Mouse (Mus musculus) intestine, embryonic 14.5 days (tissue): ENCODE measurements at regions not wholly inside any gene's neighbourhood (a gene's known extent, or its start where the extent isn't known, plus 50 kb on each side); places are given as distances from the start of the nearest gene placed in this dataset.

Source experiments
- ATAC-seq: fragments of 200-750 bp; cut with Nextera tagmentation; replicated peaks from 2 replicates; pipeline ENCODE4 v1.8.0; 2017; ENCODE audit warnings: low read depth, moderate number of reproducible peaks, moderate TSS enrichment, moderate library complexity; ENCODE audit not compliant: low FRiP score, low TSS enrichment
- DNase-seq: peaks from one replicate; pipeline ENCODE4 v3.0.0-alpha.2; 2018; ENCODE audit warnings: low spot score
- H3K27ac ChIP-seq: fragments of 300-500 bp; sonication (generic); 2 replicates; pipeline ENCODE4 v1.5.1; 2014; ENCODE audit warnings: low read depth, mild to moderate bottlenecking, control low read depth
- H3K27me3 ChIP-seq: fragments of 300-500 bp; sonication (generic); replicated peaks from 2 replicates; pipeline ENCODE4 v1.6.1; 2014; ENCODE audit warnings: low read length, control low read depth; ENCODE audit not compliant: control insufficient read depth, insufficient read depth
- H3K36me3 ChIP-seq: fragments of 300-500 bp; sonication (generic); 2 replicates; pipeline ENCODE4 v1.6.1; 2014; ENCODE audit warnings: low read length, control low read depth; ENCODE audit not compliant: control insufficient read depth, insufficient read depth
- H3K4me1 ChIP-seq: fragments of 300-500 bp; sonication (generic); replicated peaks from 2 replicates; pipeline ENCODE4 v1.6.1; 2014; ENCODE audit warnings: low read length, control low read depth, mixed read lengths; ENCODE audit not compliant: control insufficient read depth, insufficient read depth
- H3K4me2 ChIP-seq: fragments of 300-500 bp; sonication (generic); 2 replicates; pipeline ENCODE4 v1.6.1; 2014; ENCODE audit warnings: low read length
- H3K4me3 ChIP-seq: fragments of 300-500 bp; sonication (generic); 2 replicates; pipeline ENCODE4 v1.5.1; 2014; ENCODE audit warnings: low read depth, low read length, control low read depth, mixed read lengths
- H3K9ac ChIP-seq: fragments of 300-500 bp; sonication (generic); 2 replicates; pipeline ENCODE4 v1.6.1; 2014; ENCODE audit warnings: mild to moderate bottlenecking, low read length
- H3K9me3 ChIP-seq: fragments of 300-500 bp; sonication (generic); 2 replicates; pipeline ENCODE4 v1.6.1; 2016; ENCODE audit warnings: low read length, control low read depth; ENCODE audit not compliant: control insufficient read depth
- WGBS: fragments of 180-500 bp; shearing (Covaris S2); extraction: QIAGEN DNeasy Blood & Tissue Kit; methylation state at CpG from one replicate; pipeline ENCODE4 v1.1.7; 2014; 5-methylcytosine and 5-hydroxymethylcytosine counted together

DNA sequence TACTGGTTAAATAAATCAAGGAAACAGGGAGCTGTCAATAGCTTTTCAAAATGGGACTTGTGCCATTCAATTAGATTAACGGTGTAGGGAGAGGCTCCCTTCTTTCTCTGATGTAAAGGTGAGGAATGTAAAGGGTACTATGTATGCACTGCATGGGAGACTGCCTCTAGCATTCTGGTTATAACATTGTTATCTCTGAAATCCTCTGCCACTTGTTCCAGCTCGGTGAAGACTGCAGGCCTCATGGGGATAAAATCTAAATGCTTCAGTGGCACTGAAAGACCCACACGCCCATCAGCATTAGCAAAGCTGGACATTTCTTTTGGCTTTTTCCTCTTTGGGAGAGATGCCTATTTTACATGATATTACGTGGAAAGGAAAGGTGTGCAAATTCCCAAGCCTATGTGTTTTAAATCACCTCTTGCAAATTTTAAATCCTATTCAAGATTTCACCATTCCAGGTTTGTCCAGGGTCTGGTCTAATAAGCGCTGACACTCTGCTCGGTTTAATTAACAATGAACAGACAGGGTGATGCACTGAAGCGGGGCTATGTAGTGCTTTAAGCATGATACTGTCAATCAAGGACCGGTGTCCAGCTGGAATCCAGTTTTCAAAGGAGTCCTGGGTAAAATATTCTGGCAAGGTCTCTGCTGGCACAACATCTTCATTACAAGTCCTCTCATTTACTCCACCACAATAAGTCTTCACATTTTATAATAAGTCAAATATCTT lies 479.8 kb upstream of the Gm5415 start:
- no peaks in the 10 kb centered on the region for H3K9me3 ChIP-seq
- DNase-seq (no peak), ATAC-seq (no peak)
- H3K4me1 ChIP-seq, result no peaks in the 10 kb centered on the region
- H3K4me2 ChIP-seq, result no peak overlapping the region
- WGBS, result 80% methylated on average over 8 of the region's 8 CpGs
- H3K27ac ChIP-seq, result no peak overlapping the region
- no peaks in the 10 kb centered on the region for H3K36me3 ChIP-seq
- H3K4me3 ChIP-seq, result no peak overlapping the region
- H3K9ac ChIP-seq, result no peak overlapping the region
- no peaks in the 10 kb centered on the region for H3K27me3 ChIP-seq

DNA sequence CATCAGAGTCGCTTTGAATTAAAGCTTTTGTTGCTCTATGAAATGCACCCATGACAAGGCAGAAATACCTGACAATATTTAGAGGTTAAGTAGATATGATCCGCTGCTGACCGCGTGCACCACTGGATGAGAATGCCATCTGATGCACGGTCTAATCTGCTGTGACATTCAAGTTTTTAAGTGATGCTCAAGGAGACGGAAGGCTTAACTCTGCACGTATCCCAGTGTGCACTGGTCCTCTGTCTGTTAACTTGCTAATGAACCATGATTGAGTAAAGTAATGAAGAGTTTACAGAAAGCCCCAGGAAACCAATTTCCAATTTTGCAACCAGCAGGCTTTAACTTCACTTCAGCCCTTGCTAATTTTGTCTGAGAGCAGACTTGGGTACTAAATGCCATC lies 478.3 kb upstream of the Gm5415 start:
- WGBS, result 88% methylated on average over 7 of the region's 7 CpGs
- Histone ChIP-seq H3K9ac (no peak overlapping the region), H3K4me2 (no peak overlapping the region), H3K9me3 (no peaks in the 10 kb centered on the region), H3K4me3 (no peak overlapping the region), H3K27ac (no peak overlapping the region), H3K36me3 (no peaks in the 10 kb centered on the region), H3K27me3 (no peaks in the 10 kb centered on the region), H3K4me1 (no peaks in the 10 kb centered on the region)
- no peak for DNase-seq
- ATAC-seq, result no peak

DNA sequence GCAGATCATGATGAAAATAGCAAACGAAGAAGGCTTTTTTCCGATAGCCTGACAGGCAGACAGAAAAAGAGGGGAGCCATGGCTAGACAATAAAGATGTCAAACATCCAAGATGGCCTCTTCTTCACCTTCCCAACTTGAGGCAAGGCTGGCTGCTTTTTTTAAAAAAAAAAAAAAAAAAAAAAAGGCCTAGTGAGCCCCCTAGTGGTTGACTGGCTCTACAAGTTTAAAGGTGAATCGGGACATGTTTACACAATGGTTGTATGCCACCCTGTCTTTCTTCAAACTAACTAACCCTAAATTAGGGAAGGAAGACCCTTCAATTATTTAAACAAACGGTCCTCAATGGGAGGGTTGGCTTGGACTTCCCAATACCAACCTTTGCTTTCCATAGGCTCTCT lies 475.8 kb upstream of the Gm5415 start:
- Histone ChIP-seq H3K9me3 (no peaks in the 10 kb centered on the region), H3K4me1 (no peaks in the 10 kb centered on the region), H3K9ac (no peak overlapping the region), H3K4me3 (no peak overlapping the region), H3K27me3 (no peaks in the 10 kb centered on the region), H3K36me3 (no peaks in the 10 kb centered on the region), H3K27ac (no peak overlapping the region), H3K4me2 (no peak overlapping the region)
- no peak for ATAC-seq
- WGBS, result 82% methylated on average over 4 of the region's 4 CpGs
- no peak for DNase-seq

DNA sequence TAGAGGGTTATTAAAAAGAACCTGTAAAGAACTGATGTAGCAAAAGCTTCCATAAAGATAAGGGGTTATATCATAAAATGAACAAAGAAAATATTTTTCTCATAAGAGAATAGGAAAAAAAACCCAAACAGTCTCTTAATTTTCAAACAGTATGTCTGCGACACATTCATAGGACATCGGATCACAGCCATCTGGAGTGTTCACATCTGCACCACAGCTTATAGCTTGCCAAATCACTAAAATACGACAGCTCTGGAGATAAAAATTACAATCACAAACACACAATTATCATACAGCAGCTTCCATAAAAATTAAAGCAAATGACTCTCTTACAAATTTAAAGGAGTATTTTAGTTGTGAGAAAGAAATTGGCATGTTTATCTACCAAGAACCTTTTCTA lies 456.9 kb upstream of the Gm5415 start:
- no peak overlapping the region for H3K4me3 ChIP-seq
- no peak for ATAC-seq
- no peak overlapping the region for H3K27ac ChIP-seq
- H3K27me3 ChIP-seq, result no peaks in the 10 kb centered on the region
- H3K9ac ChIP-seq, result no peak overlapping the region
- WGBS, result 72% methylated on average over 3 of the region's 3 CpGs
- no peaks in the 10 kb centered on the region for H3K4me1 ChIP-seq
- no peak overlapping the region for H3K4me2 ChIP-seq
- DNase-seq, result no peak
- H3K9me3 ChIP-seq, result no peaks in the 10 kb centered on the region
- H3K36me3 ChIP-seq, result no peaks in the 10 kb centered on the region

DNA sequence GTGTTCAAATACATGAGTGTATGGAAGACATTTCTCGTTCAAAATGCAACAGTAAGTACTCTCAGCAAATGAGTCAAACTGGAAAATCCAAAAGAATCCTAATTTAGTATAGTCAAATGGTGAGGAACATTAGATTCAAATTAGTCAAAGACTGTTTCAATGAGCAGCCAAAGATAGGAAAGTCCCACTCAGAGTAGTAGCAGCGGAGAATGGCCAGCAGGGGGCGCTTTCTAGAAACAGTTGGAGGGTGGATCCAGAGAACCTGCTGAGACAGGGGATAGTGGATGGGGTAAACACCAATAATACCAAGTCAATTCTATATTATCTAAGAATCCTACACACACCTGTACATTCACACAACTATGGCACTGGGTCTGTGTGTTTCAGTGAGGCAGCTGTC lies 417.9 kb upstream of the Gm5415 start:
- 65% methylated on average over 3 of the region's 3 CpGs for WGBS
- H3K4me2 ChIP-seq, result no peak overlapping the region
- ATAC-seq (no peak), DNase-seq (no peak)
- H3K27ac ChIP-seq, result no peak overlapping the region
- no peaks in the 10 kb centered on the region for H3K27me3 ChIP-seq
- H3K4me3 ChIP-seq, result no peak overlapping the region
- H3K9ac ChIP-seq, result no peak overlapping the region
- no peaks in the 10 kb centered on the region for H3K36me3 ChIP-seq
- H3K9me3 ChIP-seq, result no peaks in the 10 kb centered on the region
- no peaks in the 10 kb centered on the region for H3K4me1 ChIP-seq

DNA sequence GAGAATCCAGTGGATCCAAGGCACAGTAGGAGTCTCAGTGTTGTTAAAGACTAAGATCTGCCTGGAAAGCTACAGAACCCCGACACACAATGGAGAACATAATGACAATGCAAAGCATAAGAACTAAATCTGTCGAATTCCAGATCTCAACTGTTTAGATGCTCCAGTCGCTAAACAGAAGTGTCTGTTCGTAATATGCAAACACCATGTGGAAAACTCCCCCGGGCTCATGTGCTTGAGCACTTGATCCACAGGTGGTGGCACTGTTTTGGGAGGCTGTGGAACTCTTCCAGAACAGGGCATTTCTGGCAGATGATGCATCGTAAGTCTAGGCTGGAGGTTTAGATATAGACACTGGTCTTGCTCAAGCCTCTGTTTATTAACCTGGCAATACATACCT lies 412.2 kb upstream of the Gm5415 start:
- 71% methylated on average over 6 of the region's 6 CpGs for WGBS
- no peak overlapping the region for H3K4me2 ChIP-seq
- H3K4me1 ChIP-seq, result no peaks in the 10 kb centered on the region
- DNase-seq, result no peak
- H3K9me3 ChIP-seq, result no peaks in the 10 kb centered on the region
- H3K36me3 ChIP-seq, result no peaks in the 10 kb centered on the region
- H3K27me3 ChIP-seq, result no peaks in the 10 kb centered on the region
- H3K27ac ChIP-seq, result no peak overlapping the region
- ATAC-seq, result no peak
- H3K9ac ChIP-seq, result no peak overlapping the region
- H3K4me3 ChIP-seq, result no peak overlapping the region

DNA sequence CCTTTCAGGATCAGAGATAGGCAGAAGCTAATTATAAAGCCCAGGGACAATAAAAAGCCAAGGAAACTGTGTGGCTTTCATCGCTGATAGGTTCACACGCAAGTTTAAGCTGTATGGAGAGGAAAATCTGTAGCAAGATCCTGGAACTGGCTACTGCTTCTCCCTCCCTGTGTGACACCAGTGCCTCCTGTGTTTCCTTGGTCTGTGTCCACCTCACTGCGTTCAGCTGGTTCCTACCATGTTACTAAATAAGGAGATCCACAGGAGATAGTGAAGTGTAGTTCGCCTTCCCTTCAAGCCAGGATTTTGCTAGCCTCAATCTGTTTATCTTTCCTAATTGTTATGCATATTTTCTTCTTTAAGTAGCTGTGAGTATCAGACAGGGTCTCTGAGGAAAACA lies 399.2 kb upstream of the Gm5415 start:
- no peaks in the 10 kb centered on the region for H3K9me3 ChIP-seq
- DNase-seq, result no peak
- no peak overlapping the region for H3K4me3 ChIP-seq
- ATAC-seq, result no peak
- no peak overlapping the region for H3K4me2 ChIP-seq
- no peaks in the 10 kb centered on the region for H3K4me1 ChIP-seq
- H3K27ac ChIP-seq, result no peak overlapping the region
- WGBS, result 78% methylated on average over 4 of the region's 4 CpGs
- no peaks in the 10 kb centered on the region for H3K27me3 ChIP-seq
- no peaks in the 10 kb centered on the region for H3K36me3 ChIP-seq
- no peak overlapping the region for H3K9ac ChIP-seq

DNA sequence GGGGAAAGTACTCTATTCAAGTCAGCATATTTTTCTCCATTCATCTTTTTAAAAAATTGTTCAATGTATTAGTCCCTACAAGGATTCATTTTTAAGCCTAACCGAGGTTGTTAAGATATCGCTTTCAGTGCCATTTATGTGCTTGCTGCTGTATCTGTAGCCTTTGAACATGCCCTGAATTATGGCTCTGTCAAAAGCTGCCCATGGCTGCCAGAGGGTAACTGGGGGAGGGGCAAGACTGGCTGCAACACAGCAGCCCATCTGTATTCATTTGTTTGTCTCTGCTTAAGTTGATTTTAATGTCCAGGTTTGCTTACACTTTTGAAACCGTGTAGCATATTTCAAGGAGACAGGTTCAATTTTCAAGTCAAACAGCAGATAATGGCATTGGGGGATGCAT lies 383.3 kb upstream of the Gm5415 start:
- no peaks in the 10 kb centered on the region for H3K9me3 ChIP-seq
- DNase-seq (no peak), ATAC-seq (no peak)
- H3K27ac ChIP-seq, result no peak overlapping the region
- no peaks in the 10 kb centered on the region for H3K36me3 ChIP-seq
- H3K4me1 ChIP-seq, result no peaks in the 10 kb centered on the region
- H3K9ac ChIP-seq, result no peak overlapping the region
- H3K4me2 ChIP-seq, result no peak overlapping the region
- no peaks in the 10 kb centered on the region for H3K27me3 ChIP-seq
- 54% methylated on average over 3 of the region's 3 CpGs for WGBS
- no peak overlapping the region for H3K4me3 ChIP-seq

DNA sequence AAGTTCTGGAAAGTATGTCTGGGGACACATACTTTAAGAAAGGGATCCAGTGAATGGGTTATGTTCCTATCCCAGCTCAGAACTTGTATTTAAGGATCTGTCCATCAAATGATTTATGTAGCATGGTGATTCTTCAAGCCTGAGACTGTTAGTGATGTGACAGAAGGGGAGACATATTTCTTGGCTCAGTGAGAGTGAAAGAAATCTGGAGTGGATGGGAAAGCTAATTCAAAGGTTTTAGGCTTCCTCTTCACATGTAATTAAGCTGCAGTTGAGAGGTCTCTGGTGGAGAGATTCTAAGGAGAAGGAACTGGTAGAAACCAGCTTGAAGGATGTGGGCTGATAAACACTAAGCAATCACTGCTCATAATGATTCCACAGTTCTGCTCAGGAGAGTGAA lies 355.3 kb upstream of the Gm5415 start:
- no peak for ATAC-seq
- DNase-seq, result no peak
- H3K4me3 ChIP-seq, result no peak overlapping the region

More for the DNA sequence above, 355.3 kb upstream of the Gm5415 start:
- no peak overlapping the region for H3K9ac ChIP-seq
- H3K27me3 ChIP-seq, result no peaks in the 10 kb centered on the region
- no peaks in the 10 kb centered on the region for H3K9me3 ChIP-seq
- no peaks in the 10 kb centered on the region for H3K36me3 ChIP-seq
- no peaks in the 10 kb centered on the region for H3K4me1 ChIP-seq
- H3K4me2 ChIP-seq, result no peak overlapping the region
- no peak overlapping the region for H3K27ac ChIP-seq
